Comparison of ENCODE assay signal across 15 mouse cellular contexts in genomic region chr8:78720041-78720414, GRCm38 (mm10).
A peak's percentile ranks its signal among the peaks of the same experiment; 100 is the strongest.
DNase-seq lines count a peak whose midpoint lies in the region; ATAC-seq lines count a peak whose summit lies in the region.
"Had no signal": no experiment of that assay in that cellular context is flagged by ENCODE, and none has a peak within 500 bp of the region (broad histone marks: within the 10 kb centered on the region; RNA-seq: fewer than 3 reads in every experiment).

No protein-coding gene starts in this region.

- no peak overlapping the region for H3K4me2 ChIP-seq in hindbrain, embryonic 14.5 days (replicated peaks)
- no peak overlapping the region for H3K4me2 ChIP-seq in limb, embryonic 11.5 days (ENCODE audit: low read depth, severe bottlenecking)
- no peak overlapping the region for H3K4me2 ChIP-seq in stomach, embryonic 14.5 days (replicated peaks; ENCODE audit: low read depth, low read length)
- no peak overlapping the region for H3K4me2 ChIP-seq in midbrain, embryonic 15.5 days
- H3K4me2 ChIP-seq: neural tube, embryonic 15.5 days had no signal

- H3K36me3 ChIP-seq in hindbrain, embryonic 10.5 days = peaks cover 23% of the 10 kb centered on the region
- no peaks in the 10 kb centered on the region for H3K36me3 ChIP-seq in hindbrain, embryonic 14.5 days (replicated peaks; ENCODE audit: control insufficient read depth, insufficient read depth)
- H3K36me3 ChIP-seq in limb, embryonic 11.5 days (ENCODE audit: control insufficient read depth, insufficient read depth, low read length) = no peaks in the 10 kb centered on the region
- H3K36me3 ChIP-seq in stomach, embryonic 14.5 days (ENCODE audit: control insufficient read depth, insufficient read depth, low read length) = no peaks in the 10 kb centered on the region
- H3K36me3 ChIP-seq in midbrain, embryonic 15.5 days (replicated peaks) = no peaks in the 10 kb centered on the region

- no peaks in the 10 kb centered on the region for H3K27me3 ChIP-seq in hindbrain, embryonic 10.5 days (ENCODE audit: insufficient read depth, poor library complexity, severe bottlenecking)
- no peaks in the 10 kb centered on the region for H3K27me3 ChIP-seq in hindbrain, embryonic 14.5 days (ENCODE audit: control insufficient read depth, insufficient read depth, low read length)
- H3K27me3 ChIP-seq in limb, embryonic 11.5 days (ENCODE audit: control insufficient read depth, insufficient read depth, low read length) = no peaks in the 10 kb centered on the region
- no peaks in the 10 kb centered on the region for H3K27me3 ChIP-seq in stomach, embryonic 14.5 days (ENCODE audit: control insufficient read depth, insufficient read depth, low read length)
- no peaks in the 10 kb centered on the region for H3K27me3 ChIP-seq in midbrain, embryonic 15.5 days (replicated peaks)
- H3K27me3 ChIP-seq: neural tube, embryonic 15.5 days had no signal

- 0 out of 2 replicates have a peak overlapping the region, but pooled peaks have one; percentile 16 for H3K27ac ChIP-seq in hindbrain, embryonic 10.5 days
- H3K27ac ChIP-seq in hindbrain, embryonic 14.5 days = no peak overlapping the region
- H3K27ac ChIP-seq in limb, embryonic 11.5 days (replicated peaks; ENCODE audit: low read depth, low read length) = no peak overlapping the region
- peak overlapping the region; percentile 4; the same call in 1 of the 2 replicates for H3K27ac ChIP-seq in stomach, embryonic 14.5 days (ENCODE audit: low read length)
- no peak overlapping the region for H3K27ac ChIP-seq in midbrain, embryonic 15.5 days
- H3K27ac ChIP-seq: neural tube, embryonic 15.5 days had no signal

- H3K4me3 ChIP-seq in hindbrain, embryonic 10.5 days = no peak overlapping the region
- no peak overlapping the region for H3K4me3 ChIP-seq in hindbrain, embryonic 14.5 days (replicated peaks; ENCODE audit: low read length)
- no peak overlapping the region for H3K4me3 ChIP-seq in limb, embryonic 11.5 days (ENCODE audit: low read depth, low read length)
- H3K4me3 ChIP-seq in stomach, embryonic 14.5 days (ENCODE audit: low read depth, low read length) = no peak overlapping the region
- no peak overlapping the region for H3K4me3 ChIP-seq in midbrain, embryonic 15.5 days
- H3K4me3 ChIP-seq: neural tube, embryonic 15.5 days had no signal

- H3K9ac ChIP-seq in hindbrain, embryonic 14.5 days = no peak overlapping the region
- no peak overlapping the region for H3K9ac ChIP-seq in limb, embryonic 11.5 days (ENCODE audit: low read length)
- no peak overlapping the region for H3K9ac ChIP-seq in stomach, embryonic 14.5 days (replicated peaks; ENCODE audit: low read depth, low read length)
- no peak overlapping the region for H3K9ac ChIP-seq in midbrain, embryonic 15.5 days
- H3K9ac ChIP-seq: neural tube, embryonic 15.5 days had no signal

- peaks cover 7% of the 10 kb centered on the region; the same call in 1 of the 2 replicates for H3K9me3 ChIP-seq in hindbrain, embryonic 10.5 days
- 0 out of 2 replicates have a peak, but pooled peaks cover 4% of the 10 kb centered on the region for H3K9me3 ChIP-seq in hindbrain, embryonic 14.5 days (ENCODE audit: control insufficient read depth, low read length)
- no peaks in the 10 kb centered on the region; the same call in 1 of the 2 replicates for H3K9me3 ChIP-seq in limb, embryonic 11.5 days (ENCODE audit: control insufficient read depth, low read length)
- H3K9me3 ChIP-seq in stomach, embryonic 14.5 days (ENCODE audit: control insufficient read depth, low read depth, low read length) = no peaks in the 10 kb centered on the region
- no peaks in the 10 kb centered on the region for H3K9me3 ChIP-seq in midbrain, embryonic 15.5 days
- H3K9me3 ChIP-seq: neural tube, embryonic 15.5 days had no signal

- 0 out of 2 replicates have a peak, but pooled peaks cover 11% of the 10 kb centered on the region for H3K4me1 ChIP-seq in hindbrain, embryonic 10.5 days (replicated peaks)
- no peaks in the 10 kb centered on the region for H3K4me1 ChIP-seq in hindbrain, embryonic 14.5 days (replicated peaks; ENCODE audit: control insufficient read depth, insufficient read depth, low read length)
- 0 out of 2 replicates have a peak, but pooled peaks cover 3% of the 10 kb centered on the region for H3K4me1 ChIP-seq in limb, embryonic 11.5 days (ENCODE audit: control insufficient read depth, insufficient read depth, low read length)
- peaks cover 9% of the 10 kb centered on the region; the same call in 1 of the 2 replicates for H3K4me1 ChIP-seq in stomach, embryonic 14.5 days (ENCODE audit: control insufficient read depth, insufficient read depth, low read length)
- H3K4me1 ChIP-seq in midbrain, embryonic 15.5 days = no peaks in the 10 kb centered on the region
- H3K4me1 ChIP-seq: neural tube, embryonic 15.5 days had no signal

- 60% methylated on average over 8 of the region's 8 CpGs for WGBS in hindbrain, embryonic 10.5 days
- WGBS in hindbrain, embryonic 14.5 days = 69% methylated on average over 8 of the region's 8 CpGs
- WGBS in limb, embryonic 11.5 days = 60% methylated on average over 8 of the region's 8 CpGs
- 49% methylated on average over 8 of the region's 8 CpGs for WGBS in stomach, embryonic 14.5 days
- 74% methylated on average over 8 of the region's 8 CpGs for WGBS in midbrain, embryonic 15.5 days

- peak; percentile 25 for DNase-seq in hindbrain, embryonic 10.5 days (ENCODE audit: low spot score)
- DNase-seq in hindbrain, embryonic 14.5 days (ENCODE audit: low spot score) = no peak
- DNase-seq in embryo, embryonic 10 days (ENCODE audit: low spot score) = peak; percentile 58
- DNase-seq in limb, embryonic 11.5 days (ENCODE audit: low spot score) = peak; percentile 45
- no peak for DNase-seq in thymus, postnatal 4 days
- DNase-seq: adrenal gland, postnatal 10 days; kidney, postnatal 4 days; layer of hippocampus, postnatal 36 days; liver; right cerebral cortex, adult 18-20 months; thymus, postnatal 36 days had no signal

- no peak for ATAC-seq in hindbrain, embryonic 14.5 days (ENCODE audit: low FRiP score)
- ATAC-seq in limb, embryonic 11.5 days (ENCODE audit: insufficient number of reproducible peaks, low FRiP score, low TSS enrichment, low read depth) = no peak
- ATAC-seq in stomach, embryonic 14.5 days (ENCODE audit: insufficient number of reproducible peaks, insufficient read depth, low FRiP score, low read depth) = no peak
- no peak for ATAC-seq in midbrain, embryonic 15.5 days (replicated peaks)
- ATAC-seq: CD4-positive, CD25-positive, alpha-beta regulatory T cell, adult 4 months had no signal

Comparison
In these comparisons a context has a peak if more than half of its experiments do, and no peak if none do; other contexts are left out.
1. DNase-seq: peak in hindbrain, embryonic 10.5 days (single experiment), embryo, embryonic 10 days (single experiment) and limb, embryonic 11.5 days (single experiment); none in hindbrain, embryonic 14.5 days (single experiment) and thymus, postnatal 4 days (single experiment).
2. H3K27ac ChIP-seq: peak in hindbrain, embryonic 10.5 days (single experiment) and stomach, embryonic 14.5 days (single experiment); none in hindbrain, embryonic 14.5 days (single experiment), limb, embryonic 11.5 days (single experiment) and midbrain, embryonic 15.5 days (single experiment).